Mouse (Mus musculus): ENCODE measurements around the gene H1f0. TPM values are rescaled to one million over a fixed set of nuclear protein-coding genes. Genes with fewer than 3 reads are reported as not detected.
A peak's percentile ranks its signal among the peaks of the same experiment; 100 is the strongest.

Gene H1f0
- polyA plus RNA-seq, 1 experiment from 2014 or later: 576 TPM

DNA sequence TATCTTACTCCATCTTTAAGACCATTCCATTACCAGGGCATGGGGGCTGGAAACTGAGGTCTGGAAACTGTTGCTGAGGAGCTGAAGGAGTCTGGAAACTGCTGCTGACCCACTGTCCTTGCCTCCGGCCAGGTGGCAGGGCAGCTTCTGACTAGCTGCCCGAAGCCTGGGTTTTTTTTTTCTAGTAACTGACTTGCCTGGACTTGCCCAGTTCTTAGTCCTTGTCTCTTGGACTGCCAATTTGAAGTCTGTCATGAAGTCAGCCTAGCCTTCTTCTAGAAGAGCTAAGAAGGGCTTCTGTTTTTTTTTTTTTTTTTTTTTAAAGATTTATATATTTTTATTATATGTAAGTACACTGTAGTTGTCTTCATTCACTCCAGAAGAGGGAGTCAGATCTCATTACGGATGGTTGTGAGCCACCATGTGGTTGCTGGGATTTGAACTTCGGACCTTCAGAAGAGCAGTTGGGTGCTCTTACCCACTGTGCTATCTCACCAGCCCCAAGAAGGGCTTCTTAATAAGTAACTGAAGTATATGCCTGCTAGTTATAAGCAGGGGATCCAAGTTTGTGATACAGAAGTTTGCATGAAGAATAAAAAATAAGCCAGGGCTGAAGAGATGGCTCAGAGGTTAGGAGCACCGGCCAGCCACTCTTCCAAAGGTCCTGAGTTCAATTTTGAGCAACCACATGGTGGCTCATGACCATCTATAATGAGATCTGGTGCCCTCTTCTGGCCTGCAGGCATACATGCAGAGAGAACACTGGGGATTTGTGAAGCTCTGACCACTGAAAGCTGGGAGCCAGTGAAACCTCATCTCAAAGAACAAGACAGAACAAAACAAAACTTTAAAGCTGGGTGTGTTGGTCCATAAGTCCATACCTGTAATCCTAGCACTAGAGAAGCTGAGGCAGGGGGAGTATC, 43.1 kb downstream of the H1f0 start:
- H3K9me3 ChIP-seq (ENCODE audit: control insufficient read depth, low read length): no peaks in the 10 kb centered on the region
- no peaks in the 10 kb centered on the region; the same call in 1 of the 2 replicates for H3K36me3 ChIP-seq (ENCODE audit: control insufficient read depth, insufficient read depth, low read length)
- ATAC-seq (ENCODE audit: low read depth): no peak
- WGBS: 65% methylated on average over 5 of the region's 5 CpGs
- no peak overlapping the region for H3K4me2 ChIP-seq (ENCODE audit: low read depth, low read length)
- no peak overlapping the region for H3K27ac ChIP-seq (ENCODE audit: low read length)
- H3K4me1 ChIP-seq (replicated peaks; ENCODE audit: control insufficient read depth, insufficient read depth, low read length): peaks cover 12% of the 10 kb centered on the region
- no peak overlapping the region for H3K9ac ChIP-seq (ENCODE audit: low read length)
- H3K4me3 ChIP-seq (ENCODE audit: low read length): no peak overlapping the region
- no peaks in the 10 kb centered on the region for H3K27me3 ChIP-seq (ENCODE audit: control insufficient read depth, insufficient read depth, low read depth, low read length)

DNA sequence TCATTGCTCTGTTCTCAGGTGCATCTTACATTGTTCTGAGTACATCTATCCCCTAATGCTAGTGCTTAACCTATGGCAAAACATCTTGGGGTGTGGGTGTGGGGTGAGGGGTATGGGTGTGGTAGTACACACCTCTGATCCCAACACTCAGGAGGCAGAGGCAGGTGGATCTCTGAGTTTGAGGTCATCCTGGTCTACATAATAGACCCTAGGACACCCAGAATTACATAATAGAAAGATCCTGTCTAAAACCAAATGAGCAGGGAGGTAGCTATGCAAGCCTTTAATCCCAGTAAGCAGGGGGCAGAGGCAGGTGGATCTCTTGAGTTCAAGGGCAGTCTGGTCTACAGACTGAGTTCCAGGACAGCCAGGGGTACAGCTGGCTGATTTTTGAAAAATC, 45.5 kb downstream of the H1f0 start:
- Histone ChIP-seq H3K4me2 (ENCODE audit: low read depth, low read length) (no peak overlapping the region), H3K9me3 (ENCODE audit: control insufficient read depth, low read length) (no peaks in the 10 kb centered on the region), H3K27me3 (ENCODE audit: control insufficient read depth, insufficient read depth, low read depth, low read length) (no peaks in the 10 kb centered on the region), H3K36me3 (ENCODE audit: control insufficient read depth, insufficient read depth, low read length) (peaks cover 10% of the 10 kb centered on the region; the same call in 1 of the 2 replicates), H3K27ac (ENCODE audit: low read length) (no peak overlapping the region), H3K4me1 (replicated peaks; ENCODE audit: control insufficient read depth, insufficient read depth, low read length) (peaks cover 14% of the 10 kb centered on the region), H3K4me3 (ENCODE audit: low read length) (no peak overlapping the region), H3K9ac (ENCODE audit: low read length) (no peak overlapping the region)
- no peak for ATAC-seq (ENCODE audit: low read depth)

- no peaks in the 10 kb centered on the region for H3K9me3 ChIP-seq (ENCODE audit: control insufficient read depth, low read length)
- peak overlapping the region; percentile 90 for H3K9ac ChIP-seq (ENCODE audit: low read length)
- ATAC-seq (ENCODE audit: low read depth): no peak
- peaks cover 14% of the 10 kb centered on the region for H3K4me1 ChIP-seq (replicated peaks; ENCODE audit: control insufficient read depth, insufficient read depth, low read length)
- no peaks in the 10 kb centered on the region for H3K27me3 ChIP-seq (ENCODE audit: control insufficient read depth, insufficient read depth, low read depth, low read length)
- H3K4me3 ChIP-seq (ENCODE audit: low read length): peak overlapping the region; percentile 94
- peak overlapping the region; percentile 93 for H3K4me2 ChIP-seq (ENCODE audit: low read depth, low read length)
- WGBS: 28% methylated on average over 10 of the region's 10 CpGs
- H3K36me3 ChIP-seq (ENCODE audit: control insufficient read depth, insufficient read depth, low read length): peaks cover 16% of the 10 kb centered on the region
- peak overlapping the region; percentile 93 for H3K27ac ChIP-seq (ENCODE audit: low read length)
Observed at GRCm38 (mm10) chr15:79074446-79074845, 46.2 kb downstream of the H1f0 start.

GRCm38 (mm10) chr15:79074913-79075532, 46.8 kb downstream of the H1f0 start, which contains the start of gene Eif3l:
TSS of gene Eif3l (plus strand) at chr15:79075179.
- Histone ChIP-seq H3K27me3 (ENCODE audit: control insufficient read depth, insufficient read depth, low read depth, low read length) (no peaks in the 10 kb centered on the region), H3K4me3 (ENCODE audit: low read length) (peak within 1 kb of the TSS; percentile 94), H3K36me3 (ENCODE audit: control insufficient read depth, insufficient read depth, low read length) (peaks cover 20% of the 10 kb centered on the region), H3K4me1 (replicated peaks; ENCODE audit: control insufficient read depth, insufficient read depth, low read length) (peaks cover 14% of the 10 kb centered on the region), H3K9ac (ENCODE audit: low read length) (peak within 1 kb of the TSS; percentile 90), H3K9me3 (ENCODE audit: control insufficient read depth, low read length) (no peaks in the 10 kb centered on the region), H3K27ac (ENCODE audit: low read length) (peak within 1 kb of the TSS; percentile 93), H3K4me2 (ENCODE audit: low read depth, low read length) (peak within 1 kb of the TSS; percentile 93)
- ATAC-seq (ENCODE audit: low read depth): peak; percentile 94
- WGBS: under 1% methylated on average over 44 of the region's 49 CpGs

DNA sequence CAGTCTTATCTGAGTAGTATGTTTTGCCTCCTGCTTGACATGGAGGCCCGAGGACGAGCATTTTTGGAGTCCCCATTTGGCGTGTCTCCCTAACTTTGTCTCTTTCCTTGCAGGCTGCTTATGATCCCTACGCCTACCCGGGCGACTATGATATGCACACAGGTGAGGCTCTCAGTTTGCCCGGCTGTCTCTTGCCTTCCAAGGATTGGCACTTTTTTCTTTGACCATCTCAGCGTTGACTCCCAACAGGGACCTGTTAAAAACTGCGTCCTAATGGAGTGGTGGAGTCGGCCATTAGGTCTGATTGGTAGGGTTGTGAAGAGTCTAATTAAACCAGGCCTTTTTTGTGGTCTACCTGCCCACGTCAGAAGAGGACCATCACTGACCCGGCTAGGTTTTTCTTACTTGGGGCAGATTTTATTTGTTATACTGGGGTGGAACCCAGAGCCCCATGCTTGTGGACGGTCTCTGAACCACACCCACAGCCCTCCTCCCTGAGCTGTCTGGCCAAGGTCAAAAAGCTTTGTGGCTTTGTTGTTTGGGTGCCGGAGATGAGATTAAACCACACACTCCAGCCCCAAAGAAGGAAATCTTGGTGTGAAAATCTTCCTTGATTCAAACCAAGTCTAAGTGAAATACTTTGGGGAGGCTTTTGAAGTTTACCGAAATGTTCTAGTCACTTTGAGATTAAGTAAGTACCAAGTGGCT, 47.6 kb downstream of the H1f0 start:
- H3K27ac ChIP-seq (ENCODE audit: low read length): no peak overlapping the region
- H3K4me1 ChIP-seq (replicated peaks; ENCODE audit: control insufficient read depth, insufficient read depth, low read length): peaks cover 14% of the 10 kb centered on the region
- ATAC-seq (ENCODE audit: low read depth): no peak
- peaks cover 25% of the 10 kb centered on the region for H3K36me3 ChIP-seq (ENCODE audit: control insufficient read depth, insufficient read depth, low read length)
- peak overlapping the region; percentile 94 for H3K4me3 ChIP-seq (ENCODE audit: low read length)
- peak overlapping the region; percentile 93 for H3K4me2 ChIP-seq (ENCODE audit: low read depth, low read length)
- WGBS: 35% methylated on average over 15 of the region's 15 CpGs
- peak overlapping the region; percentile 90 for H3K9ac ChIP-seq (ENCODE audit: low read length)
- no peaks in the 10 kb centered on the region for H3K9me3 ChIP-seq (ENCODE audit: control insufficient read depth, low read length)
- H3K27me3 ChIP-seq (ENCODE audit: control insufficient read depth, insufficient read depth, low read depth, low read length): no peaks in the 10 kb centered on the region

GRCm38 (mm10) chr15:79079567-79079966, 51.3 kb downstream of the H1f0 start:
- Histone ChIP-seq H3K36me3 (ENCODE audit: control insufficient read depth, insufficient read depth, low read length) (peaks cover 61% of the 10 kb centered on the region), H3K4me1 (replicated peaks; ENCODE audit: control insufficient read depth, insufficient read depth, low read length) (peaks cover 11% of the 10 kb centered on the region), H3K9ac (ENCODE audit: low read length) (no peak overlapping the region), H3K4me2 (ENCODE audit: low read depth, low read length) (no peak overlapping the region), H3K9me3 (ENCODE audit: control insufficient read depth, low read length) (no peaks in the 10 kb centered on the region), H3K27ac (ENCODE audit: low read length) (no peak overlapping the region), H3K27me3 (ENCODE audit: control insufficient read depth, insufficient read depth, low read depth, low read length) (no peaks in the 10 kb centered on the region), H3K4me3 (ENCODE audit: low read length) (no peak overlapping the region)
- ATAC-seq (ENCODE audit: low read depth): no peak
- WGBS: 93% methylated on average over 7 of the region's 7 CpGs

Small RNAs within 50 kb of the gene (microRNA-seq; reads per million reads assigned to microRNA genes)
- gene Mir6956: 1.2 reads per million

Other genes starting within 250 kb of the H1f0 start
- 6.1 and 6.2 TPM in 2 replicates for gene Card10, start 225.4 kb upstream of the H1f0 start, polyA plus RNA-seq (2015; fragmentation: Nextera tagmentation; extraction: Ambion mirVana)
- gene Cdc42ep1, start 185.8 kb upstream of the H1f0 start, polyA plus RNA-seq (2015; fragmentation: Nextera tagmentation; extraction: Ambion mirVana): 113 TPM in 2 replicates
- gene Lgals2, start 172.9 kb upstream of the H1f0 start, polyA plus RNA-seq (2015; fragmentation: Nextera tagmentation; extraction: Ambion mirVana): 1.0 and 1.2 TPM in 2 replicates
- 58.3 and 63.1 TPM in 2 replicates for gene Gga1, start 151.3 kb upstream of the H1f0 start, polyA plus RNA-seq (2015; fragmentation: Nextera tagmentation; extraction: Ambion mirVana)
- 0.16 and 0.59 TPM in 2 replicates for gene Gm49510, start 128.8 kb upstream of the H1f0 start, polyA plus RNA-seq (2015; fragmentation: Nextera tagmentation; extraction: Ambion mirVana)
- gene Sh3bp1, start 128.7 kb upstream of the H1f0 start, polyA plus RNA-seq (2015; fragmentation: Nextera tagmentation; extraction: Ambion mirVana): 37.3 and 41.8 TPM in 2 replicates
- gene Pdxp, start 114.5 kb upstream of the H1f0 start, polyA plus RNA-seq (2015; fragmentation: Nextera tagmentation; extraction: Ambion mirVana): 6.8 and 8.0 TPM in 2 replicates
- gene Lgals1, start 101.7 kb upstream of the H1f0 start, polyA plus RNA-seq (2015; fragmentation: Nextera tagmentation; extraction: Ambion mirVana): 796 and 862 TPM in 2 replicates
- gene Nol12, start 93.5 kb upstream of the H1f0 start, polyA plus RNA-seq (2015; fragmentation: Nextera tagmentation; extraction: Ambion mirVana): 43.0 and 48.3 TPM in 2 replicates
- 44.6 and 51.3 TPM in 2 replicates for gene Triobp, start 80.7 kb upstream of the H1f0 start, polyA plus RNA-seq (2015; fragmentation: Nextera tagmentation; extraction: Ambion mirVana)
- not detected in 2 replicates for gene Galr3, start 13.4 kb downstream of the H1f0 start, polyA plus RNA-seq (2015; fragmentation: Nextera tagmentation; extraction: Ambion mirVana)
- 52.6 and 56.7 TPM in 2 replicates for gene Ankrd54, start 34.4 kb downstream of the H1f0 start, polyA plus RNA-seq (2015; fragmentation: Nextera tagmentation; extraction: Ambion mirVana)
- gene Eif3l, start 46.7 kb downstream of the H1f0 start, polyA plus RNA-seq (2015; fragmentation: Nextera tagmentation; extraction: Ambion mirVana): 196 and 209 TPM in 2 replicates
- gene Micall1, start 80.4 kb downstream of the H1f0 start, polyA plus RNA-seq (2015; fragmentation: Nextera tagmentation; extraction: Ambion mirVana): 6.9 and 7.8 TPM in 2 replicates
- 255 and 267 TPM in 2 replicates for gene Polr2f, start 112.6 kb downstream of the H1f0 start, polyA plus RNA-seq (2015; fragmentation: Nextera tagmentation; extraction: Ambion mirVana)
- 16.3 and 18.3 TPM in 2 replicates for gene 1700088E04Rik, start 112.8 kb downstream of the H1f0 start, polyA plus RNA-seq (2015; fragmentation: Nextera tagmentation; extraction: Ambion mirVana)
- gene Sox10, start 136.8 kb downstream of the H1f0 start, polyA plus RNA-seq (2015; fragmentation: Nextera tagmentation; extraction: Ambion mirVana): 0.67 and 0.82 TPM in 2 replicates
- gene Pick1, start 200.7 kb downstream of the H1f0 start, polyA plus RNA-seq (2015; fragmentation: Nextera tagmentation; extraction: Ambion mirVana): 41.2 and 48.4 TPM in 2 replicates
- 0.28 and 0.67 TPM in 2 replicates for gene Gm49486, start 200.9 kb downstream of the H1f0 start, polyA plus RNA-seq (2015; fragmentation: Nextera tagmentation; extraction: Ambion mirVana)
- 0.13 and 0.19 TPM in 2 replicates for gene Slc16a8, start 226.3 kb downstream of the H1f0 start, polyA plus RNA-seq (2015; fragmentation: Nextera tagmentation; extraction: Ambion mirVana)

Data from lung, embryonic 16.5 days (tissue).